Mouse (Mus musculus) urinary bladder, adult 2 months (tissue): ENCODE results near the gene Bhlhb9. TPM values are rescaled to one million over a fixed set of nuclear protein-coding genes. Genes with fewer than 3 reads are reported as not detected.
"Not testable (repeated sequence)": the region's sequence is repeated elsewhere in the genome, so short reads cannot be mapped to it uniquely, and the experiment has no call there.

ENCODE experiments used
- DNase-seq: peaks from one replicate; pipeline ENCODE4 v3.0.0; 2022; ENCODE audit warnings: low spot score
- polyA plus RNA-seq: library from polyadenylated mRNA; depleted of rRNA; stranded (reverse); fragments of >200 nt; gene quantifications from 2 replicates; pipeline ENCODE4 v1.2.3, GENCODE M21; 2012; rRNA removed

Gene Bhlhb9
- 13.4 and 14.1 TPM in 2 replicates for polyA plus RNA-seq

DNA sequence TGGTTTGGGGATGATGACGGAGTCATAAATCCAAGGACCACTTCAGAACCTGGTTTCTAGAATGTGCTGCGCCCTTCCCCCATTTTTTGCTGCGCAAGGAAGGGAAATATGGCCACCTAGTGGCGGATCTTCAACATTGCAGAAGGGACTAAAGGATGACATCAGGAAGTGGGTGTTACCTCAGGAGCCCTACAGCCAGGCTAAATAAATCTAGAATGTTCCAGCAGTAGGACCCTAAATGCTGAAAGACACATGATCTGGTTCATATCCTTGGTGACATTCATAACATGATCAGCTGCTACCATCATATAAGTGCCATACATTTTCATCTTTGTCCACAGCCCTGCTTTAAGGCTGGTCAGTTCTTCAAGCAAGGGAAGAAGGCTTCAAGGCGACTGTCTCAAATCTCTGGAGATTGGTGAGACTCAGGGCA, at the start of gene Bhlhb9:
Gene Bhlhb9, plus strand, starts transcription at position 383 of the 433 bp plus-strand sequence.
- not testable (repeated sequence) for DNase-seq

- DNase-seq = peak; percentile 42
Observed at GRCm38 (mm10) chrX:135752832-135753231, 44.6 kb upstream of the Bhlhb9 start.

- DNase-seq = no peak
Observed at GRCm38 (mm10) chrX:135761707-135762106, 35.7 kb upstream of the Bhlhb9 start.

GRCm38 (mm10) chrX:135768043-135768548, 29.3 kb upstream of the Bhlhb9 start:
- no peak for DNase-seq

DNA sequence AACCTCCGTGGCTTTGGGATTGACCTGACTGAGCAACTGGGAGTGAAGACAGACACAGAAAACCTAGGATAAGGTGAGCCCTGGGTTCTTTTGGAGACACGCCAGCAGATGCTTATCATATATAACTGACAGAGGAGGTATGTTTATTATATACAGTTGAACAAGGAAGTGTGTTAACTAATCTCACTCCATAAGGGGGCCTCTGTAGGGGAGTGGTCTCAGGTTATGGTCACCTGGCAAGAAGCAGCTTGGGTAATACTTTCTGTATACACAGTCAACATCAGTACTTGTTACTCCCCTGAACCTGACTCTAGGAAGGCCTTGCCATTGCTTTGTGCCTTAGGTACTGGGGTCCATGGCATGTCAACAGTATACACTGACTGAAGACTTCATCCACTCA, 28.8 kb upstream of the Bhlhb9 start:
- DNase-seq = no peak

- DNase-seq = no peak
Observed at GRCm38 (mm10) chrX:135791536-135791935, 5.9 kb upstream of the Bhlhb9 start.

- DNase-seq = no peak
Observed at GRCm38 (mm10) chrX:135792326-135792725, 5.1 kb upstream of the Bhlhb9 start.

- DNase-seq = not testable (repeated sequence)
Observed at GRCm38 (mm10) chrX:135795591-135796304, 1.6 kb upstream of the Bhlhb9 start.

GRCm38 (mm10) chrX:135796305-135797211, 836 bp upstream of the Bhlhb9 start:
- DNase-seq = not testable (repeated sequence)

GRCm38 (mm10) chrX:135804149-135804548, 6.8 kb downstream of the Bhlhb9 start:
- DNase-seq = no peak

DNA sequence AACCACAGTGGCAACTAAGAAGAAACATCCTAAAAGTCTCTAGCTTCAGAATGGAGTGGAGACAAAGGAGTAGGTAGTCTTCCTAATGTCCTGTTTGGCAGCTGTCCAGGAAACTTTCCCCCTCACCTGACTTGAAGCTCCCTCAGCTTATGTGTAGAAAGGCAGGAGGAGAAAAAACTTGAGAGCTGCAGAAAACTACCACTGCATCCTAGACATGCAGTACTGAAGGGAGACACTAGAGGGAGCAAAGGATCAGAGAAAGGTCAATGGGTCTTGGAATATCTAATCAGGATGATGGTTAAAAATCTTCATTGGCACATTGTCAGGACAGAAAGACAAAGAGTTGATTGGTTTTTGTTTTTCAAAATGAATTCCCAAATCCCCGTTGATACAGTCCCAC, 8.4 kb downstream of the Bhlhb9 start:
- no peak for DNase-seq

DNA sequence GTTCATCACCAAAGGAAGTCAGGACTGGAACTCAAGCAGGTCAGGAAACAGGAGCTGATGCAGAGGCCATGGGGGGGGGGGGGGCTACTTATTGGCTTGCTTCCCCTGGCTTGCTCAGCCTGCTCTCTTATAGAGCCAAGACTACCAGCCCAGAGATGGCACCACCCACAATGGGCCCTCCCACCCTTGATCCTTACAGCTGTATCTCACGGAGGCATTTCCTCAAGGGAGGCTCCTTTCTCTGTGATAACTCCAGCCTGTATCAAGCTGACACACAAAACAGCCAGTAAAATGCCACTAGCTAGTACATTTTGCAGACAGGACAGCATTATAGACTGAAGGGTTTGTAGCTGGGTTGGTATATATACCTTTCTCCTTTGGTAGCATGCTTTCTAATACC, 38.5 kb downstream of the Bhlhb9 start:
- not testable (repeated sequence) for DNase-seq

GRCm38 (mm10) chrX:135837896-135838295, 40.5 kb downstream of the Bhlhb9 start:
- DNase-seq = no peak

DNA sequence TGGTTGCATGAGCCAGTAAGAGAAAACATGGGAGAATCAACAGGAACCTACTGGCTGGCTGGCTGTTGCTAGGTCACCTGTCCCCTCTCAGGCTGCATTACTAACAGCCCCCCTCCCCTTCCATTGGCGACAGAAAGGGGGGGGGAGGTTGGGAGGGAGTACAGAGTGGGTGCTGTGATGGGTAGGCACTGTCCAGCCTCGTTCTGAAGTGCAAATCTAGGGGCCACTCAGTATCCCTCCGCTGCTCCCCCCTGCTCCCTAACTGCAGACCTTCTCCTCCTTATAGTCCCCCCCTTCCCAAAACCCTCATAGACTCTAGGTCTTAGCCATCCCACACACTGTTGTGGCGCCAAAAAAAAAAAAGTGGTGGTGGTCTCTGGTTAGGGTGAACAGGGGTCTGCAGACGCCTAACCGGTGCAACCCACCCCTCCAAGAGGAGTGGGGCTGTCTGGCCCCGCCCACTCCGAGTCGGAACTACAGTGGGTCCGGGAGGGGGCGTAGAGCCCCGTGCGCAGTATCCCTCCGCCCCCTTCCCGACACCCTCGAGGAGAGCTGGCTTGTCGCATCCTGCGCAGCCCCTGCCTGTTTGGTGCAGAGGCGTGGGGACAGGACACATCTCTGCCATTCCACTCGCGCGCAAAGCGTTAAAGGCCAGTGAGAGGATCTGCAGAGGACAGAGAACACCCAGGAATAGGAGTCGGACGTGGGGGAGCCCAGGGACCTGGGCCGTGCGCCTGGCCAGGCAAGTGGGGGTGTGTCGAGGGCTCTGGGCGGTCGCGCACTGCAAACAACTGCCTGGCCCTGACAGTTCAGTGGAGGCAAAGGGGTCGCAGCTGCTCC, 41.3 kb downstream of the Bhlhb9 start, which contains the start of gene Gprasp2:
Gene Gprasp2, plus strand, starts transcription at position 514 of the 840 bp plus-strand sequence.
- DNase-seq = not testable (repeated sequence)

DNA sequence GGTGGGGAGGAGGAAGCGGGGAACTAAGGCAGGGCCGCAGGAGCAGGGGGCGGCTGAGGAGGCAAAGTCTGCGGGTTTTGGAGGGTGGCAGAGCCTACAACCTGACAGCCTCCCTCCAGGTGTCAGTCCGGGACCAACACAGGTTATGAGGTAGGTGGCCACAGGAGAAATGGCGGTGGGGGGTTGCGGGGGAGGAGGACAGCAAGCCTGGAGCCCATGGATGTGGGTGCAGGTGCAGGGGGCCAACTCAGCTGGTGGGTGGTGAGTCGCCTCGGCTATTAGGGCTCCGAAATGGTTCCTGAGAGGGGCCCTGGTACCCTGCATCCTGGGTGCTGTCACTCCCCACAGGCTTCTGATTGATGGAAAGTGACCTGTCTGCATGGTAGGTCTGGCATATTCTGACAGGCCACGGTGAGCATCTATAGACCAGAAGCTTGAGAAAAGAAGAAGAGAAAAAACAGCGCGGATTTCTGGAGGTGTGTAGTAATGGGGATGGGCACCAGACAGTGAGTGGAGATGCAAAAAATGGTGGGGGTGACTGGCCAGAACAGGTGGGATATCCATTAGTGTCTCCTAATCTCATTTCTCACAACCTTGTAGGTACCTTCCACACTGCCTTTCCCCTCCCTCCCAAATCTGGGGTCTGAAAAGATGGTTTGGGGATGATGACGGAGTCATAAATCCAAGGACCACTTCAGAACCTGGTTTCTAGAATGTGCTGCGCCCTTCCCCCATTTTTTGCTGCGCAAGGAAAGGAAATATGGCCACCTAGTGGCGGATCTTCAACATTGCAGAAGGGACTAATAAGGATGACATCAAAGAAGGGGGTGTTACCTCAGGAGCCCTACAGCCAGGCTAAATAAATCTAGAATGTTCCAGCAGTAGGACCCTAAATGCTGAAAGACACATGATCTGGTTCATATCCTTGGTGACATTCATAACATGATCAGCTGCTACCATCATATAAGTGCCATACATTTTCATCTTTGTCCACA, 42.3 kb downstream of the Bhlhb9 start:
- DNase-seq = not testable (repeated sequence)

DNA sequence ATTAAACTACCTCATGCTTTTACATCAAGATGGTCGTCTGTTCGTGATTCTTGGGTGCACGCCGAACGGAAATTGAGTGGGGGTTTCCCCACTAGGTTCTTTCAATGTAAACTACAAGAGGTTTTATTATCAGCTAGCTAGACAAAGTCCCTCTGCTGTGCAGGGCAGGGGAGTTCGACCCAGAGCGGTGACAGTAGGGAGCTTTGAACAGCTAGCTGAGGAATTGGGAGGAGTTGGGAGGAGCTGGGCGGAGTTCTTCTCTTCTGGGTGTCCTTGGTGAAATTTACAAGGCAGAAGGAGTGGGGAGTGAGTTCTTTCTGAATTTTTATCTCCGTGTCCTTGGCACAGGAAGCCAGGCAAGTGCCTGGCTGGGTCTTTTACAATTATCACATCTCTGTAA, 69.4 kb downstream of the Bhlhb9 start:
- DNase-seq = not testable (repeated sequence)

- no peak for DNase-seq
Observed at GRCm38 (mm10) chrX:135876679-135877078, 79.3 kb downstream of the Bhlhb9 start.

- no peak for DNase-seq
Observed at GRCm38 (mm10) chrX:135879626-135880025, 82.2 kb downstream of the Bhlhb9 start.

DNA sequence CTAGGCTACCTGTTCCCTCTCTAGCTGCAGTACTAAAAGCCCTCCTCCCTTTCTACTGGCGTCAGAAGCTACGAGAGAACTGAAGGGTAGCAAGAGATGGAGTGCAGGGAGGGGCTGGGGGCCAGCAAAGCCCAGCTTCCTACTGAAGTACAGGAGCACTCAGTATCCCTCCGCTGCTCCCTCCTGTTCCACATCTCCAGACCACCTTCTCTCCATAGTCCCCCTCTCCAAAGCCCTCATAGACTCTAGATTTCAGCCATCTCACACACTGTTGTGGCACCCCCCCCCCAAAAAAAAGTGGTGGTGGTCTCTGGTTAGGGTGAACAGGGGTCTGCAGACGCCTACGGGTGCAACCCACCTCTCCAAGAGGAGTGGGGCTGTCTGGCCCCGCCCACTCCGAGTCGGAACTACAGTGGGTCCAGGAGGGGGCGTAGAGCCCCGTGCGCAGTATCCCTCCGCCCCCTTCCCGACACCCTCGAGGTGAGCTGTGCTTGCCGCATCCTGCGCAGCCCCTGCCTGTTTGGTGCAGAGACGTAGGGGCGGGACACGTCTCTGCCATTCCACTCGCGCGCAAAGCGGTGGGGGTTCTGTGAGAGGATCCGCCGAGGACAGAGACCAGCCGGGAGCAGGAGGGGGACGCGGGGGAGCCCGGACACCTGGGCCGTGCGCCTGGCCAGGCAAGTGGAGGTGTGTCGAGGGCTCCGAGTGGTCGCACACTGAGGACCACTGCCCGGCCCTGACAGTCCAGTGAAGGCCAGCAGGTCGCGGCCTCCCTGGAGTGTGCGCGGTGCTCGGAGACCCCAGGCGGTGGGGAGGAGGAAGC, 88.2 kb downstream of the Bhlhb9 start:
- peak; percentile 39 for DNase-seq
